Mouse (Mus musculus): Measurements from ENCODE around the gene Cd3g.
A peak's percentile ranks its signal among the peaks of the same experiment; 100 is the strongest.

- no peak for TF ChIP-seq CTCF (IDR thresholded peaks at IDR 0.05)
- peak; percentile 88 for TF ChIP-seq EP300 (IDR thresholded peaks at IDR 0.05)
Measured at GRCm38 (mm10) chr9:44920374-44921122, 59.7 kb downstream of the Cd3g start, which contains the start of gene Atp5l.

Data from lung, postnatal 0 days (tissue).